Mouse (Mus musculus) heart, embryonic 13.5 days (tissue): ENCODE results near the gene Hunk. TPM values are rescaled to one million over a fixed set of nuclear protein-coding genes. Genes with fewer than 3 reads are reported as not detected.
A peak's percentile ranks its signal among the peaks of the same experiment; 100 is the strongest.

Experiments used
- ATAC-seq: fragments of 200-750 bp; cut with Nextera tagmentation; 2 replicates; pipeline ENCODE4 v1.8.0; 2017; ENCODE audit warnings: moderate TSS enrichment; ENCODE audit not compliant: insufficient number of reproducible peaks, low FRiP score, low TSS enrichment; ENCODE audit errors: extremely low read depth
- H3K27ac ChIP-seq: fragments of 300-500 bp; sonication (generic); replicated peaks from 2 replicates; pipeline ENCODE4 v1.5.1; 2015; ENCODE audit warnings: moderate library complexity, mild to moderate bottlenecking, inconsistent platforms
- H3K27me3 ChIP-seq: fragments of 300-500 bp; sonication (generic); replicated peaks from 2 replicates; pipeline ENCODE4 v1.6.1; 2015; ENCODE audit warnings: mild to moderate bottlenecking, inconsistent platforms
- H3K36me3 ChIP-seq: fragments of 300-500 bp; sonication (generic); 2 replicates; pipeline ENCODE4 v1.6.1; 2015; ENCODE audit warnings: mild to moderate bottlenecking, inconsistent platforms
- H3K4me1 ChIP-seq: fragments of 300-500 bp; sonication (generic); 2 replicates; pipeline ENCODE4 v1.6.1; 2015; ENCODE audit warnings: inconsistent platforms
- H3K4me2 ChIP-seq: fragments of 300-500 bp; sonication (generic); 2 replicates; pipeline ENCODE4 v1.6.1; 2015; ENCODE audit warnings: inconsistent platforms, mild to moderate bottlenecking, moderate library complexity
- H3K4me3 ChIP-seq: fragments of 300-500 bp; sonication (generic); 2 replicates; pipeline ENCODE4 v1.5.1; 2015; ENCODE audit warnings: moderate library complexity, mild to moderate bottlenecking, inconsistent platforms
- H3K9ac ChIP-seq: fragments of 300-500 bp; sonication (generic); 2 replicates; pipeline ENCODE4 v1.6.1; 2015; ENCODE audit warnings: inconsistent platforms, mild to moderate bottlenecking, moderate library complexity
- H3K9me3 ChIP-seq: fragments of 300-500 bp; sonication (generic); 2 replicates; pipeline ENCODE4 v1.6.1; 2016; ENCODE audit warnings: inconsistent platforms
- WGBS: fragments of 180-500 bp; shearing (Covaris S2); methylation state at CpG from one replicate; pipeline ENCODE4 v1.1.7; 2015; ENCODE audit warnings: mixed read lengths; 5-methylcytosine and 5-hydroxymethylcytosine counted together
- polyA plus RNA-seq: library from polyadenylated mRNA; unstranded; fragments of >200 nt; fragmentation: Nextera tagmentation; extraction: Ambion mirVana; gene quantifications from 2 replicates; pipeline ENCODE4 v1.2.1, GENCODE M21; 2015

The Hunk gene
- polyA plus RNA-seq, 1 experiment from 2014 or later, result 10.6 TPM

DNA sequence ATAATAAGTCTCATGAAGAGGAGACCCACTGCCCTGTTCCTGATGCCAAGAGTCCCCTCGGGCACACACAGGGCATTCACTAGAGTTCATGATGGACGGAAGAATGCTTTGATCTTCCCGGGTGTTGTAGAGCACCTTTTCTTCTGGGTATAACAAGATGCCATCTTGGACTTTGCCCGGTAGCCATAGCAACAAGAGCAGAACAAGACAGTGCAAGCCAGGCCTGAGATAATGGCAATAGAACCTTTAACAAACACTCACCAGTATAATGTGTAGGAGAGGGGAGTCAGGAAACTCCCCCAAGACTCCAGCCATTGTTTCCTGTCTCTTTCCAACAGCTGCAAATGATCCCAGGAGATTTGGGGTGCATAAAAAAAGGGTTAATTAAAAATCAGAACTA, 8.9 kb downstream of the Hunk start:
- H3K36me3 ChIP-seq, result peaks cover 40% of the 10 kb centered on the region

DNA sequence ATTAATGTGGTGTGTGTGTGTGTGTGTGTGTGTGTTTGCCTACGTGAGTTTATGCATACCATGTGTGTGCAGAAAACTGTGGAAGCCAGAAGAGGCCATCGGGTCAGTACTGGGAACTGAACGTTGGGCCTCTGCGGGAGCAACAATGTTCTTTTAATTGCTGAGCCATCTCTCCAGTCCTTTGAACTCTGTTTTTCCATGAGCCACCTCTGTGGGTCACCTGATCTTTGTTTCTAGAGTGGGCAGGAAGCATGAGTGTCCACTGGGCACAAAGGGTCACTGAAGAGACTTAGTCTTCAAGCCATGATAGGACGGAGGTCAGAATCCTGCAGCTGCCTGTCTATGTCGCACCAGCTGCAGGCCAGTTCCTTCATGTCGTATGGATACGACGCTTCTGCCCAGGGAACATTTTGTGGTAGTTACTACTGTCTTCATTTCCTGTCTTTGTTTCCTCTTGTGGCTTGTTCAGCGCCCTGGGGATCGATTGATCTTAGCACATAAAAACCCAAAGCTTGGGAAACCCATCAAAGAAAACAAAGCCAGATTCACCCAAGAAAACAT, 10.3 kb downstream of the Hunk start:
- no peak overlapping the region for H3K4me2 ChIP-seq
- peaks cover 74% of the 10 kb centered on the region for H3K4me1 ChIP-seq
- peaks cover 5% of the 10 kb centered on the region; the same call in 1 of the 2 replicates for H3K9me3 ChIP-seq
- H3K27ac ChIP-seq, result no peak overlapping the region
- 62% methylated on average over 11 of the region's 11 CpGs for WGBS
- no peak for ATAC-seq
- H3K9ac ChIP-seq, result no peak overlapping the region
- H3K4me3 ChIP-seq, result no peak overlapping the region
- H3K36me3 ChIP-seq, result peaks cover 27% of the 10 kb centered on the region
- no peaks in the 10 kb centered on the region for H3K27me3 ChIP-seq

More for the DNA sequence above, 8.9 kb downstream of the Hunk start:
- Histone ChIP-seq H3K4me1 (peaks cover 76% of the 10 kb centered on the region), H3K9ac (no peak overlapping the region), H3K4me3 (no peak overlapping the region), H3K27me3 (no peaks in the 10 kb centered on the region), H3K9me3 (peaks cover 5% of the 10 kb centered on the region; the same call in 1 of the 2 replicates), H3K27ac (no peak overlapping the region), H3K4me2 (no peak overlapping the region)
- ATAC-seq, result no peak
- WGBS, result 70% methylated on average over 4 of the region's 4 CpGs

DNA sequence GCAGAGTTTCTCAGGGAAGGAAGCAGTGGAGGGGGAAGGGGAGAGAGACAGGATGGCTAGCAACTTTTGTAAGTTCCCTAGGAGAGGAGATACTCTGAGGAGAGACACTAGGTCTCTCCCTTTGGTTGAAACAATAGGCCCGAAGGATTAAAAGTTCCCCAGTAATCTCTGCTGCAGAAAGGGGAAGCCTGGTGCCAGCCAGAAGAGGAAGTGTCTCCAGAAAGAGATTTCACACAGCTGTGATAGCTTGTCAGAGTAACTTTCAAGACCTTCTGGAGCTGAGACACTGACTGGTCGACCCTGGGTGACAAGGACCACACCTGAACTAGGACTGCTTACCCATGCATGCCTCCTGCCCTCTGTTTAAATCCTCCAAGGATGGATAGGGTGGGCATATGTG, 11.1 kb downstream of the Hunk start:
- Histone ChIP-seq H3K27ac (peak overlapping the region; percentile 20; the same call in 1 of the 2 replicates), H3K4me2 (no peak overlapping the region), H3K36me3 (peaks cover 20% of the 10 kb centered on the region), H3K9me3 (no peaks in the 10 kb centered on the region), H3K27me3 (no peaks in the 10 kb centered on the region), H3K9ac (no peak overlapping the region), H3K4me3 (no peak overlapping the region), H3K4me1 (peaks cover 79% of the 10 kb centered on the region)
- 32% methylated on average over 2 of the region's 2 CpGs for WGBS
- no peak for ATAC-seq

DNA sequence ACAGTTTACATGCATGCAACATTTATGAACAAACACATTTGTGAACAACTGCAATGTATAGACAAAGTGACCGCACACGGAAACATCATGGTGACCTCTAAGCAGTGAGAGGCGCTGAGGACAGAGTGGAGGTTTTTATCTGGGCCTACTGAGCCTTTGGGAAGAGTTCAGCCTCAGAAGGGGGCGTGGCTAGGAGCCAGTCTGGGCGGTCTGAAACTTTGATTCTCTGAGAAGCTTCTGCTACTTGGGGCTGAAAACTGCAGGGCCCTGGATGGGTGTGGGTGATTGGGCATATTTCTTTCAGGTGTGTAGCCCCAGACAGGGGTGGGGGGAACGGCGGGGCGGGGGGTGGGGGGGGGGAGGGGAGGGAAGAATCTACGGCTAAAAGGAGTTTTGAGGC, 14.5 kb downstream of the Hunk start:
- WGBS, result 4% methylated on average over 5 of the region's 9 CpGs
- no peaks in the 10 kb centered on the region for H3K27me3 ChIP-seq
- H3K4me3 ChIP-seq, result no peak overlapping the region
- H3K9ac ChIP-seq, result 0 out of 2 replicates have a peak overlapping the region, but pooled peaks have one; percentile 11
- ATAC-seq, result no peak
- no peaks in the 10 kb centered on the region for H3K9me3 ChIP-seq
- peaks cover 8% of the 10 kb centered on the region; the same call in 1 of the 2 replicates for H3K36me3 ChIP-seq
- peak overlapping the region; percentile 54 for H3K4me2 ChIP-seq
- peaks cover 58% of the 10 kb centered on the region for H3K4me1 ChIP-seq
- peak overlapping the region; percentile 80 for H3K27ac ChIP-seq

DNA sequence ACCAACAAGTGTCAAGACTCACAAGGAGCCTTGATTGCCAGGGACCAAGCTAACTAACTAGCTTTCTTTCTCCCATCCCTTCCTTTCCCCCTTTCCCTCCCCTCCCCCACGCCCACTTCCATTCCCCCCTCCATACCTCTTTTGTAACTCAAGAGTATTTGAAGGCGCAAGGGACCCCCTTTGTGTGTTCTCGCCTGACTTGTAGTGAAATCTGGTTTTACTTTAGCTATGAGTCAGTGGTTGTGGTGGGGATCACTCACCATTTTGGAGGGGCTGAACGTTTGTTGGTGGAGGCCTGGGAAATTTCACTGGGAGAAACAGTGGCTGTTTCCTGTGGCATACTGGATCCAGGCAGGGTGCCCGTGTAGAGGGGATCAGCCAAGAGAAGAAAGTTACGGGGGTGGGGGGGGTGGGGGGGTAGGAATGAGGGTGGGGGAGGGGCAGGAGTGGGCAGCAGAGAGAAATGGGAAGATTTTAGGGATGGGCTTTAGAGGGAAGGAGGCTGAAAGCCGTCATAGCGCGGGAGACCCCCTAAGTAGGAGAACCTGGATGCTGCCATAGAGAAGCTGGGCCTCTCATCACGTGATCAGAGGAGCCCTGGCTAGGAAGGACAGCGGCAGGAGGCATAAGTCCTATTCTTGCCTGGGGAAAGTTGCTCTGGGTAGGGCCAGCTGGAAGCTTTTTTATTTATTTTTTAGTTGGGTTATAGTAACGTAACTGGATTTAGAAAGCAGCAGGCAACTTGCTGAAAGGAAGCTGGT, 15.3 kb downstream of the Hunk start:
- H3K27me3 ChIP-seq, result no peaks in the 10 kb centered on the region
- H3K9ac ChIP-seq, result 0 out of 2 replicates have a peak overlapping the region, but pooled peaks have one; percentile 30
- no peak for ATAC-seq
- WGBS, result 22% methylated on average over 12 of the region's 12 CpGs
- no peak overlapping the region for H3K4me3 ChIP-seq
- peaks cover 8% of the 10 kb centered on the region; the same call in 1 of the 2 replicates for H3K36me3 ChIP-seq
- H3K4me1 ChIP-seq, result peaks cover 58% of the 10 kb centered on the region
- peak overlapping the region; percentile 80 for H3K27ac ChIP-seq
- H3K9me3 ChIP-seq, result no peaks in the 10 kb centered on the region
- H3K4me2 ChIP-seq, result peak overlapping the region; percentile 54

DNA sequence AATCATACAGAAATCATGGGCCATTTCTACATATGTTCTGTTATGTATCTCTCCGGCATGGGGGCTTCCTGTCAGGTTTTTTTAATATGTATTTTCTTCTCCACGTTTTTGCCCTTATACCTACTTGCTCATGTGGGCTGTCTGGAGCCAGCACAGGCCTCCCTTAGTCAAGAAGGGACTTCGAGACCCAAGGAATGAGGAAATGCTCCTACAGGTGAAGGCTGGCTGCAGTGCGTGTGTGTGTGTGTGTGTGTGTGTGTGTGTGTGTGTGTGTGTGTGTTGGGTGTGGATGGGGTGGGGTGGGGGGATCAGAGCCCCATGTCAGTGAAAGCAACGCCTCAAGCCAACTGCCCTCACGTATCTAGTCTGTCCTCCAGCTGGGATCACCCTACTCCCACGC, 16.5 kb downstream of the Hunk start:
- no peaks in the 10 kb centered on the region for H3K27me3 ChIP-seq
- ATAC-seq, result no peak
- H3K4me2 ChIP-seq, result no peak overlapping the region
- peaks cover 56% of the 10 kb centered on the region for H3K4me1 ChIP-seq
- peak overlapping the region; percentile 24; the same call in 1 of the 2 replicates for H3K9ac ChIP-seq
- peak overlapping the region; percentile 80; the same call in 1 of the 2 replicates for H3K27ac ChIP-seq
- peaks cover 10% of the 10 kb centered on the region; the same call in 1 of the 2 replicates for H3K36me3 ChIP-seq
- WGBS, result 79% methylated on average over 7 of the region's 7 CpGs
- H3K9me3 ChIP-seq, result no peaks in the 10 kb centered on the region
- no peak overlapping the region for H3K4me3 ChIP-seq

DNA sequence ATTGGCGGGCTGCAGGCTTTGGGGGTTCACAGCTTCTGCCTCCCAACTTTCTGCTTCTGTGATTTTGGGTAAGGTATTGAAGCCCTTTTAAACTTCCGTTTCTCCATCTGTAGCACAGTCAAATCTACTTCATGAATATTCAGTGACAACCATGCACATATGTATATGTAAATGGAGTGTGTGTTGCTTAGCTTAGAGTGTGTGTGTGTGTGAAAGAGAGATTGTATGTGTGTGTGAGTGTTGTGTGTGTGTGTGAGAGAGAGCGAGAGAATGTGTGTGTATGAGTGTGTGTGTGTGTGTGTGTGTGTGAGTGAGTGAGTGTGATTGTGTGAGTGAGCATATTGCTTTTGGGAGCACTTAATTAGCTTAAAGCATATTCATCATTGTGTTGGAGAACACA, 19.4 kb downstream of the Hunk start:
- 0 out of 2 replicates have a peak overlapping the region, but pooled peaks have one; percentile 42 for H3K9ac ChIP-seq
- peaks cover 67% of the 10 kb centered on the region for H3K4me1 ChIP-seq
- H3K36me3 ChIP-seq, result peaks cover 9% of the 10 kb centered on the region; the same call in 1 of the 2 replicates
- no peak overlapping the region for H3K4me3 ChIP-seq
- H3K27me3 ChIP-seq, result no peaks in the 10 kb centered on the region
- peak overlapping the region; percentile 91 for H3K27ac ChIP-seq
- H3K4me2 ChIP-seq, result peak overlapping the region; percentile 30; the same call in 1 of the 2 replicates
- no peaks in the 10 kb centered on the region for H3K9me3 ChIP-seq
- no peak for ATAC-seq
- WGBS, result 73% methylated on average over 3 of the region's 3 CpGs

DNA sequence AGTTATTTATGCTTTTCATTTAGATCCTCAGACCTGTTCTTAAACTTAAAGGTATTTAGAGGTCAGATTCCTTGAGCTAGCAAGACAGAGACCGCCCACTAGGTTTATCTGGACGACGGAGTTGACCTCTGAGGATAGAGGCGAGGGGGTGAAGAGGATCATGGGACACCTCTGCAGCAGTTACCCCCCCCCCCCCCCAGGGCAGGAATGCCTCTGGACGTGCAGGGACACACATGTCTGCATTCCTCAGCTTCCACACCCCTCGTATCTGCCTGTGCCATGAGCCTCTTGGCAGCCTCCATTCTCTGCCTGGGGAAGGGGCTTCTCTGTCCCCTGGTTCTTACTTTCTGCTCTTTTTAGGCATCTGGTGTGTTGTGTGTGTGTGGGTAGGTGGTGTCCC, 19.8 kb downstream of the Hunk start:
- peak overlapping the region; percentile 42; the same call in 1 of the 2 replicates for H3K9ac ChIP-seq
- H3K27me3 ChIP-seq, result no peaks in the 10 kb centered on the region
- peak overlapping the region; percentile 91 for H3K27ac ChIP-seq
- peaks cover 10% of the 10 kb centered on the region; the same call in 1 of the 2 replicates for H3K36me3 ChIP-seq
- 12% methylated on average over 6 of the region's 6 CpGs for WGBS
- peak overlapping the region; percentile 30; the same call in 1 of the 2 replicates for H3K4me2 ChIP-seq
- H3K9me3 ChIP-seq, result no peaks in the 10 kb centered on the region
- H3K4me1 ChIP-seq, result peaks cover 67% of the 10 kb centered on the region
- peak; percentile 64 for ATAC-seq
- no peak overlapping the region for H3K4me3 ChIP-seq

DNA sequence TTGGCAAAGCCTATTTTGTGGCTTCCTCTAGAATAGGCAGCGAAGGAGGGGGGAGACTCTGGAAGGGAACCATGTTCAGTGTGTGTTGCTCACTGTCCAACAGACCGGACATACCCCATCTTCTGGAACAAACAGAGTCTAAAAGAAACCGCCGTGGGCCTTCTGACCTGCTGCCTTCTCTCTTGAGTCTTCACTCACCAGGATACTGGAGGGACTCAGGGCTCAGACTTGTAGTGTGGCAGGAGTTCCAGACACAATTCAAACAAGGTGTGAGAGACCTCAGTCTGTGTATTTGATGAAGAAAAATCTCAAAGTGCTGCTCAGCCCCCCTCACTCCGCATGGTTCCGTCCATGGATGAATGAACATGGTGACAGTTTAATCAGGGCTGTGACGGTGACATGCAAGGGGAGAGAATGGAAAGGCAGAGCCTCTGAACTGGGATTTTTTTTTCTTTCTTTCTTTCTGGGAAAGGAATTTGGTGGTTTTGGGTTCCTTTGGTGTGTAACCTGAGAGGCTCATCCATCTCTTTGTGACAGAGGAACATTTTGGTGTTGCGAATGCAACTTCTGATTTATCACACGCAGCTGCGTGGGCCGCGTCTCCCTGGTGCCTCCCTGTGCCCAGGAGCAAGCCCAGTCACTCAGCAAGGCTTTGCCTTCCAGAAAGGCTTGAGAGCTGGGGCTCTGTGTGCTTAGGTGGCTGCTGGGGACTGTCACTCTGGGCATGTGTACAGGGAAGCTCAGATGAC, 21.9 kb downstream of the Hunk start:
- no peak for ATAC-seq
- H3K4me2 ChIP-seq, result peak overlapping the region; percentile 44
- H3K9me3 ChIP-seq, result no peaks in the 10 kb centered on the region
- H3K4me1 ChIP-seq, result peaks cover 70% of the 10 kb centered on the region
- H3K27me3 ChIP-seq, result no peaks in the 10 kb centered on the region
- H3K4me3 ChIP-seq, result no peak overlapping the region
- H3K9ac ChIP-seq, result peak overlapping the region; percentile 63
- H3K36me3 ChIP-seq, result peaks cover 15% of the 10 kb centered on the region
- WGBS, result 37% methylated on average over 12 of the region's 12 CpGs
- peak overlapping the region; percentile 91 for H3K27ac ChIP-seq

DNA sequence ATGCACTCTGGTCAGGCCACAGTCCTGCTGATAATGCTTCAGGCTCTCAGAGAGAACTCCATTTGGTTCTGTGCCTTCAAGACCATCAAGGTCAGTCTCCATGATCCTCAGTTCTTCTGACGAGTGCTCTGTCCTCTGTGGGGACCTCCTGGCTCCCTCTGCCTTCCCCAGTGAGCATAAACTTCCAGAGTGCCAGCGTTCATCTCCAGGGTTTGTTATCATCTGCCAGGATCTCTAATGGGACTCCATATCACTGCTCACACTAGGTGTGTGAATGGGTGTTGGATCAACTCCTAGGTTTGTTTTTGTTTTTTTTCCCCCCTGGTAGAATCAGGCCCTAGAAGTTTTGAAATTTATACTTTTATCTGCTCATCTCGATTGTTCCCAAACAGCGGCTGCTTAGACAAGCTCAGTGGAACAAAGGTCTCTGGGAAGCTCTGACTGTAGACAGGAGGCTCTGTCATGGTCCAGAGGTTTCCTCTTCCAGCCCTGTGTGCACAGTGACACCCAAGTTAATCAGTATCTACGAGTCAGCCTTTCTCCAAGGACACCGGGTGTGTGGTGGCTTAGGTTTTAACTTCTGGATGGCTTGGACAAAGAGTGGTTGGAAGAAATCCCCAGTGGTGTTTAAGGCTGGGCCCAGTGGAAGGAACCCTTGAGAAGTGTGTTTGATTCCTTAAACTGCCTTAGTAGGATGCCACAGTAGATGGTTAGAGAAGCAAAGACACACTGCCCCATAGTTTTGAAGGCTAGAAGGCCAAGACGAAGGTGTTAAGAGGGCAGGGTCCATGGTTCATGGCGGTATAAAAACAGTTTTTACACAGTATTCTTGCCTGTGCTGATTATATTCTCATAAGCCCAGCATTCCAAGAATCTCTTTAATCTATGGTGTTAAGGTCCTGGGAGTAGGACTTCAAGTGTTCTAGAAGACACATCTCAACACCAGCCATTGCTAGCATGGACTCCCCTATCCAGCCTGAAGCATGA, 26.6 kb downstream of the Hunk start:
- ATAC-seq, result no peak
- no peak overlapping the region for H3K9ac ChIP-seq
- H3K4me1 ChIP-seq, result peaks cover 46% of the 10 kb centered on the region
- peaks cover 40% of the 10 kb centered on the region for H3K36me3 ChIP-seq
- H3K4me2 ChIP-seq, result no peak overlapping the region
- WGBS, result 71% methylated on average over 8 of the region's 8 CpGs
- H3K27ac ChIP-seq, result no peak overlapping the region
- H3K4me3 ChIP-seq, result no peak overlapping the region
- H3K9me3 ChIP-seq, result no peaks in the 10 kb centered on the region
- H3K27me3 ChIP-seq, result no peaks in the 10 kb centered on the region
